Mouse (Mus musculus) midbrain, embryonic 11.5 days (tissue): Measurements from ENCODE around the gene Hspg2. TPM values are rescaled to one million over a fixed set of nuclear protein-coding genes. Genes with fewer than 3 reads are reported as not detected.

Experiments used
- ATAC-seq: fragments of 200-750 bp; cut with Nextera tagmentation; 2 replicates; pipeline ENCODE4 v1.8.0; 2017; ENCODE audit warnings: moderate TSS enrichment, moderate library complexity; ENCODE audit not compliant: low FRiP score
- DNase-seq: peaks from one replicate; pipeline ENCODE4 v3.0.0; 2015; ENCODE audit warnings: low spot score; ENCODE audit errors: missing footprints
- H3K27ac ChIP-seq: fragments of 300-500 bp; sonication (generic); 2 replicates; pipeline ENCODE4 v1.5.1; 2014; ENCODE audit warnings: low read depth, low read length
- H3K27me3 ChIP-seq: fragments of 300-500 bp; sonication (generic); 2 replicates; pipeline ENCODE4 v1.6.1; 2014; ENCODE audit warnings: mild to moderate bottlenecking, low read length, moderate library complexity, mixed read lengths; ENCODE audit not compliant: control insufficient read depth, insufficient read depth
- H3K36me3 ChIP-seq: fragments of 300-500 bp; sonication (generic); 2 replicates; pipeline ENCODE4 v1.6.1; 2014; ENCODE audit warnings: mild to moderate bottlenecking, low read length, moderate library complexity, mixed read lengths; ENCODE audit not compliant: control insufficient read depth, insufficient read depth
- H3K4me1 ChIP-seq: fragments of 300-500 bp; sonication (generic); 2 replicates; pipeline ENCODE4 v1.6.1; 2014; ENCODE audit warnings: low read length; ENCODE audit not compliant: control insufficient read depth, insufficient read depth
- H3K4me2 ChIP-seq: fragments of 300-500 bp; sonication (generic); 2 replicates; pipeline ENCODE4 v1.6.1; 2014; ENCODE audit warnings: mild to moderate bottlenecking, moderate library complexity
- H3K4me3 ChIP-seq: fragments of 300-500 bp; sonication (generic); 2 replicates; pipeline ENCODE4 v1.5.1; 2014; ENCODE audit warnings: low read depth, low read length
- H3K9ac ChIP-seq: fragments of 300-500 bp; sonication (generic); 2 replicates; pipeline ENCODE4 v1.6.1; 2014; ENCODE audit warnings: low read length
- H3K9me3 ChIP-seq: fragments of 300-500 bp; sonication (generic); 2 replicates; pipeline ENCODE4 v1.6.1; 2016; ENCODE audit warnings: low read length; ENCODE audit not compliant: control insufficient read depth
- WGBS: fragments of 180-500 bp; shearing (Covaris S2); extraction: QIAGEN DNeasy Blood & Tissue Kit; methylation state at CpG from one replicate; pipeline ENCODE4 v1.1.7; 2014; 5-methylcytosine and 5-hydroxymethylcytosine counted together
- polyA plus RNA-seq: library from polyadenylated mRNA; unstranded; fragments of >200 nt; fragmentation: Nextera tagmentation; extraction: Ambion mirVana; gene quantifications from 2 replicates; pipeline ENCODE4 v1.2.1, GENCODE M21; 2014

Gene Hspg2
- polyA plus RNA-seq, 1 experiment from 2014 or later: 11.2 TPM

- H3K36me3 ChIP-seq: peaks cover 5% of the 10 kb centered on the region; the same call in 1 of the 2 replicates
- H3K9me3 ChIP-seq: no peaks in the 10 kb centered on the region
- H3K4me2 ChIP-seq: no peak overlapping the region
- no peaks in the 10 kb centered on the region for H3K27me3 ChIP-seq
- WGBS: 93% methylated on average over 5 of the region's 5 CpGs
- DNase-seq (no peak), ATAC-seq (no peak)
- H3K9ac ChIP-seq: no peak overlapping the region
- no peak overlapping the region for H3K27ac ChIP-seq
- no peak overlapping the region for H3K4me3 ChIP-seq
- no peaks in the 10 kb centered on the region for H3K4me1 ChIP-seq
Observed at GRCm38 (mm10) chr4:137520346-137520745, 51.8 kb downstream of the Hspg2 start.

GRCm38 (mm10) chr4:137521966-137522365, 53.4 kb downstream of the Hspg2 start:
- Histone ChIP-seq H3K9me3 (no peaks in the 10 kb centered on the region), H3K36me3 (peaks cover 3% of the 10 kb centered on the region; the same call in 1 of the 2 replicates), H3K4me2 (no peak overlapping the region), H3K27ac (no peak overlapping the region), H3K27me3 (no peaks in the 10 kb centered on the region), H3K9ac (no peak overlapping the region), H3K4me3 (no peak overlapping the region), H3K4me1 (no peaks in the 10 kb centered on the region)
- WGBS: 91% methylated on average over 11 of the region's 11 CpGs
- ATAC-seq: no peak
- no peak for DNase-seq

GRCm38 (mm10) chr4:137525426-137525825, 56.9 kb downstream of the Hspg2 start:
- DNase-seq: no peak
- no peak overlapping the region for H3K4me3 ChIP-seq
- WGBS: 100% methylated on average over 1 of the region's 1 CpGs
- ATAC-seq: no peak
- H3K27ac ChIP-seq: no peak overlapping the region
- peaks cover 3% of the 10 kb centered on the region; the same call in 1 of the 2 replicates for H3K36me3 ChIP-seq
- no peaks in the 10 kb centered on the region for H3K4me1 ChIP-seq
- H3K9me3 ChIP-seq: no peaks in the 10 kb centered on the region
- no peak overlapping the region for H3K9ac ChIP-seq
- no peak overlapping the region for H3K4me2 ChIP-seq
- no peaks in the 10 kb centered on the region for H3K27me3 ChIP-seq

- Histone ChIP-seq H3K9me3 (no peaks in the 10 kb centered on the region), H3K27me3 (no peaks in the 10 kb centered on the region), H3K4me3 (no peak overlapping the region), H3K9ac (no peak overlapping the region), H3K4me2 (no peak overlapping the region), H3K36me3 (peaks cover 3% of the 10 kb centered on the region; the same call in 1 of the 2 replicates), H3K4me1 (no peaks in the 10 kb centered on the region), H3K27ac (no peak overlapping the region)
- DNase-seq (no peak), ATAC-seq (no peak)
- WGBS: 90% methylated on average over 4 of the region's 4 CpGs
Observed at GRCm38 (mm10) chr4:137527368-137527767, 58.8 kb downstream of the Hspg2 start.

GRCm38 (mm10) chr4:137527872-137528271, 59.3 kb downstream of the Hspg2 start:
- Histone ChIP-seq H3K4me1 (no peaks in the 10 kb centered on the region), H3K36me3 (no peaks in the 10 kb centered on the region; the same call in 1 of the 2 replicates), H3K27ac (no peak overlapping the region), H3K27me3 (no peaks in the 10 kb centered on the region), H3K9ac (no peak overlapping the region), H3K4me2 (no peak overlapping the region), H3K4me3 (no peak overlapping the region), H3K9me3 (no peaks in the 10 kb centered on the region)
- DNase-seq (no peak), ATAC-seq (no peak)
- WGBS: 92% methylated on average over 6 of the region's 6 CpGs

- H3K27me3 ChIP-seq: no peaks in the 10 kb centered on the region
- H3K4me3 ChIP-seq: no peak overlapping the region
- ATAC-seq (no peak), DNase-seq (no peak)
- WGBS: 77% methylated on average over 14 of the region's 14 CpGs
- no peak overlapping the region for H3K4me2 ChIP-seq
- H3K9me3 ChIP-seq: no peaks in the 10 kb centered on the region
- no peak overlapping the region for H3K9ac ChIP-seq
- H3K36me3 ChIP-seq: no peaks in the 10 kb centered on the region
- no peak overlapping the region for H3K27ac ChIP-seq
- H3K4me1 ChIP-seq: no peaks in the 10 kb centered on the region
Observed at GRCm38 (mm10) chr4:137540356-137540755, 71.8 kb downstream of the Hspg2 start.

- no peaks in the 10 kb centered on the region for H3K27me3 ChIP-seq
- H3K4me3 ChIP-seq: no peak overlapping the region
- no peak for DNase-seq
- H3K4me2 ChIP-seq: no peak overlapping the region
- ATAC-seq: no peak
- no peak overlapping the region for H3K27ac ChIP-seq
- no peaks in the 10 kb centered on the region; the same call in 1 of the 2 replicates for H3K36me3 ChIP-seq
- 91% methylated on average over 10 of the region's 10 CpGs for WGBS
- H3K9me3 ChIP-seq: no peaks in the 10 kb centered on the region
- no peaks in the 10 kb centered on the region for H3K4me1 ChIP-seq
- H3K9ac ChIP-seq: no peak overlapping the region
Observed at GRCm38 (mm10) chr4:137542968-137543367, 74.4 kb downstream of the Hspg2 start.

GRCm38 (mm10) chr4:137545568-137545967, 77.0 kb downstream of the Hspg2 start:
- no peaks in the 10 kb centered on the region; the same call in 1 of the 2 replicates for H3K36me3 ChIP-seq
- no peak overlapping the region for H3K9ac ChIP-seq
- no peaks in the 10 kb centered on the region for H3K4me1 ChIP-seq
- H3K27me3 ChIP-seq: no peaks in the 10 kb centered on the region
- no peak overlapping the region for H3K27ac ChIP-seq
- ATAC-seq: no peak
- H3K4me2 ChIP-seq: no peak overlapping the region
- WGBS: 93% methylated on average over 9 of the region's 9 CpGs
- H3K9me3 ChIP-seq: no peaks in the 10 kb centered on the region
- no peak for DNase-seq
- H3K4me3 ChIP-seq: no peak overlapping the region

- no peaks in the 10 kb centered on the region for H3K27me3 ChIP-seq
- no peak overlapping the region for H3K4me3 ChIP-seq
- WGBS: 64% methylated on average over 5 of the region's 5 CpGs
- H3K27ac ChIP-seq: no peak overlapping the region
- no peaks in the 10 kb centered on the region for H3K9me3 ChIP-seq
- no peak overlapping the region for H3K4me2 ChIP-seq
- ATAC-seq (no peak), DNase-seq (peak; percentile 87)
- no peaks in the 10 kb centered on the region for H3K4me1 ChIP-seq
- no peak overlapping the region for H3K9ac ChIP-seq
- no peaks in the 10 kb centered on the region; the same call in 1 of the 2 replicates for H3K36me3 ChIP-seq
Observed at GRCm38 (mm10) chr4:137546003-137546525, 77.5 kb downstream of the Hspg2 start.
